Mouse (Mus musculus) C2C12 (cell line): ENCODE results near the gene Mrln. TPM values are rescaled to one million over a fixed set of nuclear protein-coding genes. Genes with fewer than 3 reads are reported as not detected.
"Not testable (repeated sequence)": the region's sequence is repeated elsewhere in the genome, so short reads cannot be mapped to it uniquely, and the experiment has no call there.

Experiments
- H3K27me3 ChIP-seq: one replicate; pipeline ENCODE4 v1.6.1; 2011; ENCODE audit not compliant: control insufficient read depth, insufficient read depth, insufficient read length
- H3K36me3 ChIP-seq: one replicate; pipeline ENCODE4 v1.6.1; 2011; ENCODE audit not compliant: control insufficient read depth, insufficient read depth
- H3K4me3 ChIP-seq: one replicate; pipeline ENCODE4 v1.5.1; 2011; ENCODE audit warnings: mild to moderate bottlenecking, control low read depth; ENCODE audit not compliant: poor library complexity, insufficient read depth, severe bottlenecking
- H3K79me2 ChIP-seq: one replicate; pipeline ENCODE4 v1.6.1; 2011; ENCODE audit not compliant: control insufficient read depth, insufficient read depth
- H3K79me3 ChIP-seq: one replicate; pipeline ENCODE4 v1.6.1; 2011; ENCODE audit warnings: low read depth, control low read depth
- H3ac ChIP-seq: one replicate; pipeline ENCODE3; 2011; ENCODE audit warnings: low read depth; ENCODE audit not compliant: control insufficient read depth, insufficient read length
- CEBPB ChIP-seq: IDR thresholded peaks from one replicate; pipeline ENCODE4 v1.6.1; 2011; ENCODE audit warnings: low read depth, mild to moderate bottlenecking, control low read depth, moderate library complexity
- CTCF ChIP-seq: IDR thresholded peaks from one replicate; pipeline ENCODE4 v1.5.1; 2011; ENCODE audit not compliant: control insufficient read depth, insufficient read depth, insufficient read length
- FOSL1 ChIP-seq: IDR thresholded peaks from one replicate; pipeline ENCODE4 v1.8.0; 2011; ENCODE audit warnings: mild to moderate bottlenecking, low read length; ENCODE audit not compliant: poor library complexity, insufficient read depth, severe bottlenecking
- MAX ChIP-seq: IDR thresholded peaks from one replicate; pipeline ENCODE4 v1.6.1; 2011; ENCODE audit warnings: mild to moderate bottlenecking, control low read depth
- MYOD1 ChIP-seq: IDR thresholded peaks from one replicate; pipeline ENCODE4 v1.6.1; 2011; ENCODE audit warnings: low read depth; ENCODE audit not compliant: control insufficient read depth, insufficient read length
- MYOG ChIP-seq: IDR thresholded peaks from one replicate; pipeline ENCODE4 v1.6.1; 2011; ENCODE audit not compliant: control insufficient read depth, insufficient read length; ENCODE audit errors: extremely low read depth
- USF1 ChIP-seq: IDR thresholded peaks from one replicate; pipeline ENCODE4 v1.6.1; 2011; ENCODE audit warnings: low read depth, mild to moderate bottlenecking, control low read depth, moderate library complexity
- polyA plus RNA-seq: library from polyadenylated mRNA; unstranded; fragments of >200 nt; fragmentation: generic; extraction: Trizol; gene quantifications from one replicate; pipeline ENCODE4 v1.2.1, GENCODE M21; 2012; ENCODE audit warnings: missing spikeins

Gene Mrln
- polyA plus RNA-seq, 1 experiment: 2.5 TPM

DNA sequence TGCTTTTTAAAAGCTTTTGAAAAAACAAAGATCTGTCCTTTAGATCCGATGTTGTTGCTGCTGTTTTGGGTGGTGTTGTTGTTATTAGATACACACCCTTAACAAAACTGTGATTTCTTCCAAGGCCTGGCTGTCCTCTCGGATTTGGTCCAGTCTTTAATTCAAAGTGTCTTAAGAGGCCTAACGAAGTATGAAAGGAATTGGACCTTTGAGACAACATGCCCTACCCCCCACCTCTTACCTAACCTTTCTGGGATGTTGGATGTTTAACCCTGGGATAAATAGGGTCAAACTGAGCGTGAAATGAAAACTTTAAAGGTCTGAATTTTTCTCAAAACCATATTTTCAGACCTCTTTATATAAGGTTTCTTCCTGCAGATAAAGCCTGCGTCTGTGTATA lies 16.5 kb downstream of the Mrln start:
- H3K79me2 ChIP-seq: no peaks in the 10 kb centered on the region
- H3K79me3 ChIP-seq: no peaks in the 10 kb centered on the region
- TF ChIP-seq MYOG (no peak), CTCF (no peak), USF1 (no peak), FOSL1 (no peak), MAX (no peak), CEBPB (no peak), MYOD1 (no peak)
- no peaks in the 10 kb centered on the region for H3K27me3 ChIP-seq
- no peaks in the 10 kb centered on the region for H3K36me3 ChIP-seq
- H3ac ChIP-seq: no peak overlapping the region
- no peak overlapping the region for H3K4me3 ChIP-seq

DNA sequence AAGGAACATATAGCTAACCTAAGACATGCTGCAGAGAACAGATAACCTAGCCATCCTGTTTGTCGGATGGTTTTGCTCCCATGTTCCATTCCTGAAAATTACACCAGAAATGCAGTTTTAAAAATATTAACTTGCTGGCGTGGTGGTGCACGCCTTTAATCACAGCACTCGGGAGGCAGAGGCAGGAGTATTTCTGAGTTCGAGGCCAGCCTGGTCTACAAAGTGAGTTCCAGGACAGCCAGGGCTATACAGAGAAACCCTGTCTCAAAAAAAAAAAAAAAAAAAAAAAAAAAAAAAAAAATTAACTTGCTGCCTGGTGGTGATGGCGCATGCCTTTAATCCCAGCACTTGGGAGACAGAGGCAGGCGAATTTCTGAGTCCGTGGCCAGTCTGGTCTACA lies 17.8 kb downstream of the Mrln start:
- H3K27me3 ChIP-seq, H3K4me3 ChIP-seq, H3ac ChIP-seq, H3K79me2 ChIP-seq, H3K79me3 ChIP-seq, H3K36me3 ChIP-seq: not testable (repeated sequence)

GRCm38 (mm10) chr10:70224571-70224970 lies 20.1 kb downstream of the Mrln start:
- Histone ChIP-seq H3K36me3 (no peaks in the 10 kb centered on the region), H3K27me3 (no peaks in the 10 kb centered on the region), H3K79me2 (no peaks in the 10 kb centered on the region), H3K79me3 (no peaks in the 10 kb centered on the region), H3ac (no peak overlapping the region), H3K4me3 (no peak overlapping the region)
- no peak for TF ChIP-seq MYOG
- TF ChIP-seq MAX: no peak
- TF ChIP-seq USF1: no peak
- TF ChIP-seq CTCF: no peak
- TF ChIP-seq MYOD1: no peak
- TF ChIP-seq FOSL1: no peak
- TF ChIP-seq CEBPB: peak; percentile 68

GRCm38 (mm10) chr10:70225760-70226159 lies 21.3 kb downstream of the Mrln start:
- no peaks in the 10 kb centered on the region for H3K79me2 ChIP-seq
- no peaks in the 10 kb centered on the region for H3K36me3 ChIP-seq
- H3K27me3 ChIP-seq: no peaks in the 10 kb centered on the region
- no peak for TF ChIP-seq MYOG
- TF ChIP-seq USF1: no peak
- TF ChIP-seq MYOD1: no peak
- TF ChIP-seq FOSL1: no peak
- TF ChIP-seq MAX: no peak
- no peak for TF ChIP-seq CTCF
- TF ChIP-seq CEBPB: no peak
- no peaks in the 10 kb centered on the region for H3K79me3 ChIP-seq
- no peak overlapping the region for H3ac ChIP-seq
- no peak overlapping the region for H3K4me3 ChIP-seq

DNA sequence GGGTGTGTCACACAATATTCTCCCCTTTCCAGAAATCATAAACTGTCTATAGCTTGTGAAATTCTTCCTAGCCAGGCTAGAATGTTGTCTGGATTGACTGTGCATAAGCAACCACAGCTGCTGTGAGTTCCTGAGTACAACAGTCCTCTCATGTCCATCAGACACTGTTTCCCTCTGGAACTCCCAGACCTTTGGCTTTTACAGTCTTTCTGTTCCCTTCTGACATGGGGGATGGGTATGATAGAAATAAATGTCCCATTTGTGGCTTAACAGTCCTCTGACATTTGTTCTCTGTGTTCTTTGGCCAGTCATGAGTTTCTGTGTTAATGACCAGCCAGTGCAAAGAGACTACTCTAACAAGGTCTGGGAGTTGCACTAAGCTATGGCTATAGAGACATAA lies 22.1 kb downstream of the Mrln start:
- Histone ChIP-seq H3K27me3 (no peaks in the 10 kb centered on the region), H3K79me3 (no peaks in the 10 kb centered on the region), H3K4me3 (no peak overlapping the region), H3K79me2 (no peaks in the 10 kb centered on the region), H3K36me3 (no peaks in the 10 kb centered on the region), H3ac (no peak overlapping the region)
- no peak for TF ChIP-seq CTCF
- TF ChIP-seq MYOD1: no peak
- TF ChIP-seq USF1: no peak
- TF ChIP-seq CEBPB: no peak
- TF ChIP-seq FOSL1: no peak

DNA sequence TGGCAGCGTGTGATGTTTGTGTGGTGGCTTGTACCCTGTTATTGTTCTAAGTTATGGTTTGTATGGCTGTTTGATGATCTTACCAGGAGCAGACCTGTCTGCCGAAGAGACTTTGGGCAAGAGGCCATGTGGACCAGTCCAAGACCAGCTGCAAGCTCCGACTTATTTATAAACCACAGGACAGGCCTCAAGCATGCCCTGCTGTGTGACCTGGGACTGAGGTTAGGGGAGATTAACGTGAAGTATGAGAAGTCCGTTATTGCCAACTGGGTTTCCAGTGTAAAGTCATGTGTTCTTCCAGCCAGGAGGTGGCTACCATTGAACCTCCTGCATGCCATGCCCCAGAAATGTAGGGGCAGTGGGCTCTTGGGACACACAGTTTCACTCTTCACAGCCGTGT lies 25.9 kb downstream of the Mrln start:
- H3K79me2 ChIP-seq: no peaks in the 10 kb centered on the region
- H3K4me3 ChIP-seq: no peak overlapping the region
- H3ac ChIP-seq: no peak overlapping the region
- H3K36me3 ChIP-seq: no peaks in the 10 kb centered on the region
- TF ChIP-seq CTCF: no peak
- TF ChIP-seq CEBPB: no peak
- no peak for TF ChIP-seq MYOG
- TF ChIP-seq MYOD1: no peak
- TF ChIP-seq MAX: no peak
- TF ChIP-seq USF1: no peak
- no peak for TF ChIP-seq FOSL1
- H3K27me3 ChIP-seq: no peaks in the 10 kb centered on the region
- H3K79me3 ChIP-seq: no peaks in the 10 kb centered on the region
